ENCODE assay signal across 21 mouse cellular contexts in the genomic region with DNA sequence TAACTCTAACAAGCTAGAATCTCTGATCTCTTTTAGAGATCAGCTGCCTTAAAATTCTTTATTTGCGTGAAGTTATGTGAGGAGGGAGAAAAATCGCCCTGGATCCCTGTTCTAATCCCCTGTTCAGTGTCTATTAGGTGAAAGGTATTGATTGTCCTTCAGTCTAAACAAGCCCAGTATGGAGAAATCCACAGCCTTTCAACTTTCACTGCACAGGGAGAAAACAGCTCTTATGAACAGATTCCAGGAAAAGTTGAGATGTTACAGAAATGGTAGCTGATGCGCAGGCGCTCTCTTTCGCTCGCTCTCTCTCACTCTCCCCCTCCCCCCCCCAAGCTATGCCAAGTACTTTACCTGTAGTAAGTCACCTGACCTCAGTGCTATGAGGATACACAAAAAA.
"Had no signal": no experiment of that assay in that cellular context is flagged by ENCODE, and none has a peak within 500 bp of the region (broad histone marks: within the 10 kb centered on the region; RNA-seq: fewer than 3 reads in every experiment).

No protein-coding gene starts in this region.

- H3K4me3 ChIP-seq: liver, embryonic 13.5 days; lung, embryonic 15.5 days; midbrain, embryonic 10.5 days; midbrain, embryonic 12.5 days; myocyte; neural tube, embryonic 13.5 days; neural tube, embryonic 15.5 days had no signal

- H3K27ac ChIP-seq: liver, embryonic 13.5 days; lung, embryonic 15.5 days; midbrain, embryonic 10.5 days; midbrain, embryonic 12.5 days; neural tube, embryonic 13.5 days; neural tube, embryonic 15.5 days had no signal

- H3K9ac ChIP-seq: liver, embryonic 13.5 days; lung, embryonic 15.5 days; midbrain, embryonic 12.5 days; neural tube, embryonic 13.5 days; neural tube, embryonic 15.5 days had no signal

- ATAC-seq: lung, postnatal 0 days; midbrain, embryonic 16.5 days had no signal

- H3K9me3 ChIP-seq: liver, embryonic 13.5 days; lung, embryonic 15.5 days; midbrain, embryonic 10.5 days; midbrain, embryonic 12.5 days; neural tube, embryonic 13.5 days; neural tube, embryonic 15.5 days had no signal

- H3K27me3 ChIP-seq: liver, embryonic 13.5 days; lung, embryonic 15.5 days; midbrain, embryonic 12.5 days; neural tube, embryonic 13.5 days; neural tube, embryonic 15.5 days had no signal

- DNase-seq: liver, embryonic 13.5 days; lung, adult 2 months; lung, postnatal 14 days; lung, postnatal 4 days; midbrain, embryonic 14.5 days; retina, postnatal 1 day; right cerebral cortex, adult 18-20 months; right cerebral cortex, postnatal 25 days; right cerebral cortex, postnatal 4 days; spleen, adult 18-20 months; thymus, adult 18-20 months; thymus, postnatal 14 days; thymus, postnatal 36 days had no signal

- H3K36me3 ChIP-seq: liver, embryonic 13.5 days; midbrain, embryonic 10.5 days; midbrain, embryonic 12.5 days; neural tube, embryonic 13.5 days; neural tube, embryonic 15.5 days had no signal

- H3K4me2 ChIP-seq: liver, embryonic 13.5 days; lung, embryonic 15.5 days; midbrain, embryonic 12.5 days; neural tube, embryonic 13.5 days; neural tube, embryonic 15.5 days had no signal
